Mouse (Mus musculus) liver, embryonic 12.5 days (tissue): ENCODE measurements around the gene Gm8297. TPM values are rescaled to one million over a fixed set of nuclear protein-coding genes. Genes with fewer than 3 reads are reported as not detected.
"Not testable (repeated sequence)": the region's sequence is repeated elsewhere in the genome, so short reads cannot be mapped to it uniquely, and the experiment has no call there.

Source experiments
- ATAC-seq: fragments of 200-750 bp; cut with Nextera tagmentation; 2 replicates; pipeline ENCODE4 v1.8.0; 2017; ENCODE audit warnings: moderate number of reproducible peaks, mild to moderate bottlenecking, moderate library complexity
- H3K27ac ChIP-seq: fragments of 300-500 bp; sonication (generic); 2 replicates; pipeline ENCODE4 v1.5.1; 2016; ENCODE audit warnings: mild to moderate bottlenecking
- H3K27me3 ChIP-seq: fragments of 300-500 bp; sonication (generic); replicated peaks from 2 replicates; pipeline ENCODE4 v1.6.1; 2016; ENCODE audit warnings: mild to moderate bottlenecking, moderate library complexity
- H3K36me3 ChIP-seq: fragments of 300-500 bp; sonication (generic); 2 replicates; pipeline ENCODE4 v1.6.1; 2016; ENCODE audit warnings: mild to moderate bottlenecking, moderate library complexity
- H3K4me1 ChIP-seq: fragments of 300-500 bp; sonication (generic); 2 replicates; pipeline ENCODE4 v1.6.1; 2016
- H3K4me2 ChIP-seq: fragments of 300-500 bp; sonication (generic); 2 replicates; pipeline ENCODE4 v1.6.1; 2016; ENCODE audit warnings: mild to moderate bottlenecking, moderate library complexity
- H3K4me3 ChIP-seq: fragments of 300-500 bp; sonication (generic); 2 replicates; pipeline ENCODE4 v1.5.1; 2016; ENCODE audit warnings: mild to moderate bottlenecking, moderate library complexity
- H3K9ac ChIP-seq: fragments of 300-500 bp; sonication (generic); 2 replicates; pipeline ENCODE4 v1.6.1; 2016; ENCODE audit warnings: mild to moderate bottlenecking, moderate library complexity
- H3K9me3 ChIP-seq: fragments of 300-500 bp; sonication (generic); replicated peaks from 2 replicates; pipeline ENCODE4 v1.6.1; 2016; ENCODE audit warnings: mild to moderate bottlenecking, moderate library complexity
- WGBS: fragments of 180-500 bp; shearing (Covaris S2); methylation state at CpG from one replicate; pipeline ENCODE4 v1.1.7; 2016; ENCODE audit not compliant: insufficient replicate concordance; 5-methylcytosine and 5-hydroxymethylcytosine counted together
- polyA plus RNA-seq: library from polyadenylated mRNA; unstranded; fragments of >200 nt; fragmentation: Nextera tagmentation; extraction: Ambion mirVana; gene quantifications from 2 replicates; pipeline ENCODE4 v1.2.1, GENCODE M21; 2016

Gene Gm8297
- not detected in 2 replicates for polyA plus RNA-seq

GRCm38 (mm10) chr14:4983635-4984034 lies at the start of gene Gm8297:
Gene Gm8297 (plus strand): TSS chr14:4983935.
- H3K27me3 ChIP-seq, H3K27ac ChIP-seq, H3K4me1 ChIP-seq, H3K9ac ChIP-seq, ATAC-seq, H3K4me3 ChIP-seq, H3K9me3 ChIP-seq, H3K36me3 ChIP-seq, H3K4me2 ChIP-seq: not testable (repeated sequence)

GRCm38 (mm10) chr14:5015591-5015990 lies 31.9 kb downstream of the Gm8297 start, which contains the start of gene Gm3298:
Gene Gm3298 (plus strand): TSS chr14:5015891.
- H3K36me3 ChIP-seq, H3K4me2 ChIP-seq, H3K4me3 ChIP-seq, H3K27me3 ChIP-seq, H3K27ac ChIP-seq, H3K9ac ChIP-seq, ATAC-seq, H3K9me3 ChIP-seq, H3K4me1 ChIP-seq: not testable (repeated sequence)
- 17% methylated on average over 1 of the region's 2 CpGs for WGBS

Other genes with a start within 250 kb of the Gm8297 start
- gene Gm9602, start 207.6 kb upstream of the Gm8297 start, polyA plus RNA-seq = not detected in 2 replicates
- not detected in 2 replicates for gene Gm3269, start 145.8 kb upstream of the Gm8297 start, polyA plus RNA-seq
- 0.43 TPM in 1 of 2 replicates, not detected in the other for gene Gm3264, start 128.4 kb upstream of the Gm8297 start, polyA plus RNA-seq
- not detected in 2 replicates for gene Gm3278, start 91.5 kb upstream of the Gm8297 start, polyA plus RNA-seq
- not detected in 2 replicates for gene Gm3298, start 32.0 kb downstream of the Gm8297 start, polyA plus RNA-seq
- not detected in 2 replicates for gene 4930555G01Rik, start 66.7 kb downstream of the Gm8297 start, polyA plus RNA-seq
- 0.14 TPM in 1 of 2 replicates, not detected in the other for gene Gm8281, start 87.1 kb downstream of the Gm8297 start, polyA plus RNA-seq
- gene Gm8279, start 147.6 kb downstream of the Gm8297 start, polyA plus RNA-seq = not detected in 2 replicates
- gene Gm3317, start 180.6 kb downstream of the Gm8297 start, polyA plus RNA-seq = not detected in 2 replicates
- not detected in 2 replicates for gene Gm8271, start 201.9 kb downstream of the Gm8297 start, polyA plus RNA-seq